Mouse (Mus musculus) kidney, embryonic 15.5 days (tissue): ENCODE data around the gene Nfkb1. TPM values are rescaled to one million over a fixed set of nuclear protein-coding genes. Genes with fewer than 3 reads are reported as not detected.
A peak's percentile ranks its signal among the peaks of the same experiment; 100 is the strongest.

Experiments
- ATAC-seq: fragments of 200-750 bp; cut with Nextera tagmentation; replicated peaks from 2 replicates; pipeline ENCODE4 v1.8.0; 2017; ENCODE audit warnings: moderate TSS enrichment; ENCODE audit not compliant: low FRiP score
- H3K27ac ChIP-seq: fragments of 300-500 bp; sonication (generic); 2 replicates; pipeline ENCODE4 v1.5.1; 2015; ENCODE audit warnings: mild to moderate bottlenecking, inconsistent platforms
- H3K27me3 ChIP-seq: fragments of 300-500 bp; sonication (generic); 2 replicates; pipeline ENCODE4 v1.6.1; 2015; ENCODE audit warnings: inconsistent platforms
- H3K36me3 ChIP-seq: fragments of 300-500 bp; sonication (generic); 2 replicates; pipeline ENCODE4 v1.6.1; 2015; ENCODE audit warnings: inconsistent platforms
- H3K4me1 ChIP-seq: fragments of 300-500 bp; sonication (generic); 2 replicates; pipeline ENCODE4 v1.6.1; 2015; ENCODE audit warnings: inconsistent platforms
- H3K4me2 ChIP-seq: fragments of 300-500 bp; sonication (generic); 2 replicates; pipeline ENCODE4 v1.6.1; 2015; ENCODE audit warnings: moderate library complexity, mild to moderate bottlenecking, inconsistent platforms
- H3K4me3 ChIP-seq: fragments of 300-500 bp; sonication (generic); replicated peaks from 2 replicates; pipeline ENCODE4 v1.5.1; 2015; ENCODE audit warnings: mild to moderate bottlenecking, inconsistent platforms
- H3K9ac ChIP-seq: fragments of 300-500 bp; sonication (generic); 2 replicates; pipeline ENCODE4 v1.6.1; 2015; ENCODE audit warnings: mild to moderate bottlenecking, inconsistent platforms
- H3K9me3 ChIP-seq: fragments of 300-500 bp; sonication (generic); replicated peaks from 2 replicates; pipeline ENCODE4 v1.6.1; 2016; ENCODE audit warnings: inconsistent platforms
- WGBS: fragments of 180-500 bp; shearing (Covaris S2); methylation state at CpG from one replicate; pipeline ENCODE4 v1.1.7; 2015; ENCODE audit warnings: mixed read lengths; 5-methylcytosine and 5-hydroxymethylcytosine counted together
- polyA plus RNA-seq: library from polyadenylated mRNA; unstranded; fragments of >200 nt; fragmentation: Nextera tagmentation; extraction: Ambion mirVana; gene quantifications from 2 replicates; pipeline ENCODE4 v1.2.1, GENCODE M21; 2015

Gene Nfkb1
- polyA plus RNA-seq, 1 experiment from 2014 or later, result 18.5 TPM

DNA sequence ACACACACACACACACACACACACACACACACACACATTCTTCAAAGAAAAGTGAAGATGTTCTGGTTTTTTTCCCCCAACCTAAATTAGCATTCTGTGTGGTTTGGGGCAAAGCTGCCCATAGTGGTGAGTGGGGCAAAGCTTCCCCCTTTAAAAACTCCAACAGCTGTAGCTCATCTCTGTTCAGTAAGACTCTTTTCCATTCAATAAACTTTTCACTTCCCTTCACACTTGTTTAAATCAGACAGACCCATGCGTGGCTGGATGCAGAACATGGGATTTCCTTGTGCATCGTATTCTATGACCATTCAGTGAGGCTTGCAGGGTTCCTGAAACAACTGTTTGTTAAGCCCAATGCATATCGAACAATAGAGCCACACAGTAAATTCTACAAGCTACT is 77.0 kb downstream of the Nfkb1 start:
- no peak overlapping the region for H3K4me3 ChIP-seq
- H3K9ac ChIP-seq, result no peak overlapping the region
- H3K36me3 ChIP-seq, result peaks cover 88% of the 10 kb centered on the region
- WGBS, result 84% methylated on average over 3 of the region's 3 CpGs
- H3K9me3 ChIP-seq, result no peaks in the 10 kb centered on the region
- no peak overlapping the region for H3K27ac ChIP-seq
- no peak overlapping the region for H3K4me2 ChIP-seq
- no peaks in the 10 kb centered on the region for H3K4me1 ChIP-seq
- no peak for ATAC-seq
- no peaks in the 10 kb centered on the region for H3K27me3 ChIP-seq

DNA sequence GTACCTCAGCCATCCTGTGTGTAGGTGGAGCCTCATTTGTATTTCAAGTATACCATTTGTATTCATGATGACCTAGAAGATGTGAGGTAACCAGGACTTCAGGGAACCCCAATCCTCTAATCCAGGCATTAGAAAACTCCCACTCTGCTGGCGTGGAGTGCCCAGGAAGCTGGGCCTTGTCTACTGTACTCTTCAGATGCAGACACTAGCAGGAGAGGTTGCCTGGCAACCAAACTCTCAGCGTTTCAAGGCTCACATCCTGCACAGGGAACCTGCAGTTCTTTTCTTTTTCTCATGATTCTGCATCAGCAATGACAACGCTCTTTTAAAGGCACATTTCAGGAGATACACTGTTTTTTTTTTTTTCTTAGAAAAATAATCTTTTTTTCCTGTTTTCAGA is 81.1 kb downstream of the Nfkb1 start:
- WGBS, result 77% methylated on average over 3 of the region's 3 CpGs
- no peaks in the 10 kb centered on the region for H3K27me3 ChIP-seq
- H3K9me3 ChIP-seq, result no peaks in the 10 kb centered on the region
- H3K4me2 ChIP-seq, result no peak overlapping the region
- no peaks in the 10 kb centered on the region for H3K4me1 ChIP-seq
- H3K27ac ChIP-seq, result no peak overlapping the region
- no peak overlapping the region for H3K4me3 ChIP-seq
- no peak for ATAC-seq
- no peak overlapping the region for H3K9ac ChIP-seq
- peaks cover 86% of the 10 kb centered on the region for H3K36me3 ChIP-seq

GRCm38 (mm10) chr3:135607660-135608473 is 83.5 kb downstream of the Nfkb1 start:
- H3K4me2 ChIP-seq, result peak overlapping the region; percentile 20; the same call in 1 of the 2 replicates
- WGBS, result 78% methylated on average over 24 of the region's 24 CpGs

DNA sequence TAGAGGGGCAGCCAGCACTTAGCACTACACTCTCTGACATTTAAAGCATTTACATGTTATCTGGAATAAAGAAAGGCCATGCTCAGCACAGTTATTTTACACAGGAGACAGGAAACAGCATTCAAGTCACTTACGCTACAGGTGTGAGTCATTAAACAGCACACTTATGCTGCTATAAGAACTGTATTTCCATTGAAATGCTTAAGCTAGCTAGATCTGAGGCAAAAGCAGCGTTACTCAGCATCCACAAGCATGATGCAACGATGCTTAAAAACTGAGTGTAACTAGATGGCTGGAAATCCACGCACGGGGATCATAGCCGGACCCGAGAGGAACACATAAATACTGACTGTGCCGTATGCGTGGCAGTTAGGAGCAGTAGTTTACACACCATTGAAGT is 84.3 kb downstream of the Nfkb1 start:
- Histone ChIP-seq H3K36me3 (peaks cover 88% of the 10 kb centered on the region), H3K9me3 (no peaks in the 10 kb centered on the region), H3K9ac (no peak overlapping the region), H3K27me3 (no peaks in the 10 kb centered on the region), H3K27ac (no peak overlapping the region), H3K4me3 (no peak overlapping the region), H3K4me2 (no peak overlapping the region), H3K4me1 (0 out of 2 replicates have a peak, but pooled peaks cover 3% of the 10 kb centered on the region)
- ATAC-seq, result no peak
- 86% methylated on average over 9 of the region's 9 CpGs for WGBS

More at GRCm38 (mm10) chr3:135607660-135608473, 83.5 kb downstream of the Nfkb1 start:
- no peak for ATAC-seq
- H3K9me3 ChIP-seq, result no peaks in the 10 kb centered on the region
- H3K27me3 ChIP-seq, result no peaks in the 10 kb centered on the region
- H3K27ac ChIP-seq, result no peak overlapping the region
- H3K4me3 ChIP-seq, result 0 out of 2 replicates have a peak overlapping the region, but pooled peaks have one; percentile 9
- 0 out of 2 replicates have a peak, but pooled peaks cover 3% of the 10 kb centered on the region for H3K4me1 ChIP-seq
- H3K36me3 ChIP-seq, result peaks cover 88% of the 10 kb centered on the region
- no peak overlapping the region for H3K9ac ChIP-seq

DNA sequence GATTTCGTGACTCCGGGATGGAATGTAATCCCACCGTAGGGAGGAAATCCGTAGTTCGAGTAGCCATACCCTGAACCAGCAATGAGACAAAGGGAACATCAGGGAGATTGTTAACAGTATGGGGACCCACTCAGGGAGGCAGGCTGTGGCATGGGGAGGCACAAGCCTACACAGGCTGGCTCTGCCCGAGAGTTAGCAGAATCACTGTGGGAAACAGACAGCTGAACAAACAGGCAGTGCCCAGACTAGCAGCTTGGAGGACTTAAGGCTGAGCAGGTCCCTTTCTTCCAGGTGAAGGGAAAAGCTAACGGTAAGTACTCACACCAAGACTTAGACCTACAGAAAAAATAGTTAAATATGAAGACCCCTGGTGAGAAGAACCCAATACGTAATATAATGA is 84.8 kb downstream of the Nfkb1 start:
- H3K27me3 ChIP-seq, result no peaks in the 10 kb centered on the region
- H3K36me3 ChIP-seq, result peaks cover 90% of the 10 kb centered on the region
- no peak overlapping the region for H3K4me2 ChIP-seq
- ATAC-seq, result no peak
- no peaks in the 10 kb centered on the region for H3K9me3 ChIP-seq
- H3K9ac ChIP-seq, result no peak overlapping the region
- 87% methylated on average over 8 of the region's 8 CpGs for WGBS
- H3K27ac ChIP-seq, result no peak overlapping the region
- H3K4me1 ChIP-seq, result 0 out of 2 replicates have a peak, but pooled peaks cover 3% of the 10 kb centered on the region
- no peak overlapping the region for H3K4me3 ChIP-seq

DNA sequence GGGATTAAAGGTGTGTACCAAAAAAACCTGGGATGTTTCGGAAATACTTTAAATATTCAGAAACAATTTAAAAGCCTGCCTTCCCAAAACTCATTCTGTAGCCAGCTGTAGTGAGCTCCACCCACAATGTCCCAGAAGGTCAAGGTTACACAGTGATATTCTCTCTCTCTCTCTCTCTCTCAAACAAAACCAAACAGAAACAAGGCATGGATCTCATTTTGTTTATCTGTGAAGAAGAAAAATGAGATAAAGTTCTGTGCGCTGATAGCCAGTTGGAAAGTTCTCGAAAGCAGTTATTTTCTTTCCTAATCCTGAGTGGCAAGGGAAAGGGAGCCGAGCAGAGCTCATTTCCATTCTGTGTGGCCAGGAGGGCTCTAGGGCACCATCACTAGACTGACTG is 85.9 kb downstream of the Nfkb1 start:
- Histone ChIP-seq H3K9ac (no peak overlapping the region), H3K27me3 (no peaks in the 10 kb centered on the region), H3K4me3 (no peak overlapping the region), H3K9me3 (no peaks in the 10 kb centered on the region), H3K4me1 (0 out of 2 replicates have a peak, but pooled peaks cover 3% of the 10 kb centered on the region), H3K36me3 (peaks cover 88% of the 10 kb centered on the region), H3K4me2 (no peak overlapping the region), H3K27ac (no peak overlapping the region)
- ATAC-seq, result no peak
- 79% methylated on average over 4 of the region's 4 CpGs for WGBS

DNA sequence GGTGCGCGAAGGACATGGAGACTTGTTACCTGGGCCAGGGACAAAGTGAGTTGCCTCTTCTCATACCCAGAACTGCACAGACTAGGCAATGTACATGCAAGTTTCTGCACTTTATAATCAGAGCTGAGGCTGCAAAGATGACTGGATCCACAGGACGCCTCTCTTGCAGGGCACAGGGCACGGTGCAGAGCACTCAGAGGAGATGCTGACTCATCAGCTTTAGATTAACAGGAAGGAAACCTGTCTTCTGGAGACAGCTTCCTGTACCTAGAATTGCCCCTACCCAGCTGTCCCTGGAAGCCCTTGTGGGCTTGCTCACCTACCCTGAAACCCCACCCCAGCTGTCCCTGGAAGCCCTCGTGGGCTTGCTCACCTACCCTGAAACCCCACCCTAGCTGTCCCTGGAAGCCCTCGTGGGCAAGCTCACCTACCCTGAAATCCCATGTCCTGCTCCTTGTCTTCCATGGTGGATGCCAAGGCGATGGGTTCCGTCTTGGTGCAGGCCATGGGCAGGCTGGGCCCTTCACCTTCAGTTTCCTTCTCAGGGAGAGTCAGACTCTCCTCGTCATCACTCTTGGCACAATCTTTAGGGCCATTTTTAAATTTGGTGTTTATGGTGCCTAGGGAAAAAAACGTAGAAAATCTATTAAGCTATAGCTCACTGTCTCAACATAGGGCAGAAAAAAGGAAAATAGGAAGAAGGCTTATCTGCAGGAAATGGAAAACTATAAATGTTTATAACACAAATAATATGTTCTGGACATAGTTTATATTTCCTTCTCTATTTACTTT is 86.5 kb downstream of the Nfkb1 start:
- no peak overlapping the region for H3K4me2 ChIP-seq
- H3K4me1 ChIP-seq, result 0 out of 2 replicates have a peak, but pooled peaks cover 3% of the 10 kb centered on the region
- no peak overlapping the region for H3K4me3 ChIP-seq
- H3K9ac ChIP-seq, result no peak overlapping the region
- no peaks in the 10 kb centered on the region for H3K27me3 ChIP-seq
- peaks cover 87% of the 10 kb centered on the region for H3K36me3 ChIP-seq
- H3K9me3 ChIP-seq, result no peaks in the 10 kb centered on the region
- ATAC-seq, result no peak
- 83% methylated on average over 10 of the region's 10 CpGs for WGBS
- no peak overlapping the region for H3K27ac ChIP-seq

DNA sequence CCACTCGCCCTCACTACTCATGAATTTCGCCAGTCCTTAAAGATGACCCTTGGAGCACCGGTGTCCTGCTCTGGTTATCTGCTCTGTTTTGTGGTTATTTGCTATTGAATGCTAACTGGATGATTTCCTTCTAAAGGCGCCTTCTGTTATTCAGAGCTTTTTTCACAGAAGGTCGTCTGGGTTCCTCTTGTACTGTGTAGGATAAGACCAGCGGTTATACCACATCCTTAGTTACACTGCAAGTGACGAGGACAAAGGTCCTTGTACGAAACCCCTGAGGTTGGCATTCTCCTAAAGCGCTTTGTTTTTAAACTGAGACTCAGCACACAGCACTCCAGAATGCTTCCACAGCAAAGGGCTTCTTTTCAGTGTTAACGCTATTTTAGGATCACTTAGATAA is 88.6 kb downstream of the Nfkb1 start:
- Histone ChIP-seq H3K9me3 (no peaks in the 10 kb centered on the region), H3K4me2 (no peak overlapping the region), H3K36me3 (peaks cover 72% of the 10 kb centered on the region), H3K4me1 (0 out of 2 replicates have a peak, but pooled peaks cover 3% of the 10 kb centered on the region), H3K4me3 (no peak overlapping the region), H3K9ac (no peak overlapping the region), H3K27me3 (no peaks in the 10 kb centered on the region), H3K27ac (no peak overlapping the region)
- 90% methylated on average over 10 of the region's 10 CpGs for WGBS
- no peak for ATAC-seq

- Histone ChIP-seq H3K27me3 (no peaks in the 10 kb centered on the region), H3K36me3 (peaks cover 59% of the 10 kb centered on the region), H3K4me3 (no peak overlapping the region), H3K4me1 (no peaks in the 10 kb centered on the region), H3K27ac (no peak overlapping the region), H3K4me2 (no peak overlapping the region), H3K9me3 (no peaks in the 10 kb centered on the region), H3K9ac (no peak overlapping the region)
- no peak for ATAC-seq
- 84% methylated on average over 3 of the region's 3 CpGs for WGBS
Measured at GRCm38 (mm10) chr3:135598355-135598754, 93.0 kb downstream of the Nfkb1 start.

- WGBS, result 57% methylated on average over 4 of the region's 4 CpGs
- Histone ChIP-seq H3K9me3 (no peaks in the 10 kb centered on the region), H3K4me1 (no peaks in the 10 kb centered on the region)
Measured at GRCm38 (mm10) chr3:135597014-135597413, 94.3 kb downstream of the Nfkb1 start.

DNA sequence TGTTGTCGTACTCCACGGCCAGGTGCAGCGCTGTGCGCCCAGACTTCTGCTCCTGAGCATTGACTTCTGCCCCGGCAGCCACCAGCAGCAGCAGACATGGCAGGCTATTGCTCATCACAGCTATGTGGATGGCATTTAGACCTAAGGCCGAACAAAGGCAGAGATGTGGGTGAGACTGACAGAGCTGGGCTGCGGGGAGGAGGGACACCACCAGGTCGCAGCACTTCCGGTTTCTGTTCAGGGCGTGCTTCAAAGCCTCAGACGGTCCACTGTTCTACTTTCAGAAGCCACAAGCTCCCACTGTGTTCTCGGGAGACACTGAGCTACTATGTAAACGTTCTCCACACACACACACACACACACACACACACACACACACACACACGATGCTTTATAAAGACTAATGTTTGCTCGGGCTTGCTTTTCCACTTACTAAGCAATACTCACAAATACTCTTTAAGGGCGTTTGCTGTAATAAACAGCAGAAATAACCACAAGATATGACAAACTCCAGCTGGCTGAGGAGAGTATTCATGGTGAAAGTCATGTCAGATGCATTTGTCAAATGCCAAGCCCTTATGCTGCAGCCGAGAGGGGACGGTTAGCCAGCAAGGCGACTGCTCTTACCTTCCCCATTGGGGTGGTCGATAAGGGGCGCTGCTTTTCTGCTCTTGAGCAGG is 97.0 kb downstream of the Nfkb1 start:
- no peaks in the 10 kb centered on the region for H3K27me3 ChIP-seq
- 78% methylated on average over 21 of the region's 21 CpGs for WGBS
- H3K27ac ChIP-seq, result no peak overlapping the region
- H3K4me1 ChIP-seq, result no peaks in the 10 kb centered on the region
- no peaks in the 10 kb centered on the region for H3K9me3 ChIP-seq
- no peak overlapping the region for H3K4me2 ChIP-seq
- ATAC-seq, result no peak
- H3K9ac ChIP-seq, result no peak overlapping the region
- H3K36me3 ChIP-seq, result peaks cover 66% of the 10 kb centered on the region
- no peak overlapping the region for H3K4me3 ChIP-seq

More at GRCm38 (mm10) chr3:135597014-135597413, 94.3 kb downstream of the Nfkb1 start:
- H3K36me3 ChIP-seq, result peaks cover 59% of the 10 kb centered on the region
- no peak overlapping the region for H3K9ac ChIP-seq
- no peak; the same call in 1 of the 2 replicates for ATAC-seq
- H3K27ac ChIP-seq, result peak overlapping the region; percentile 59
- H3K27me3 ChIP-seq, result no peaks in the 10 kb centered on the region
- no peak overlapping the region for H3K4me3 ChIP-seq
- H3K4me2 ChIP-seq, result no peak overlapping the region
